Mouse (Mus musculus): ENCODE results near the gene Nthl1. TPM values are rescaled to one million over a fixed set of nuclear protein-coding genes. Genes with fewer than 3 reads are reported as not detected.

Gene Nthl1
- polyA plus RNA-seq, 1 experiment from 2014 or later, result 12.3 TPM

DNA sequence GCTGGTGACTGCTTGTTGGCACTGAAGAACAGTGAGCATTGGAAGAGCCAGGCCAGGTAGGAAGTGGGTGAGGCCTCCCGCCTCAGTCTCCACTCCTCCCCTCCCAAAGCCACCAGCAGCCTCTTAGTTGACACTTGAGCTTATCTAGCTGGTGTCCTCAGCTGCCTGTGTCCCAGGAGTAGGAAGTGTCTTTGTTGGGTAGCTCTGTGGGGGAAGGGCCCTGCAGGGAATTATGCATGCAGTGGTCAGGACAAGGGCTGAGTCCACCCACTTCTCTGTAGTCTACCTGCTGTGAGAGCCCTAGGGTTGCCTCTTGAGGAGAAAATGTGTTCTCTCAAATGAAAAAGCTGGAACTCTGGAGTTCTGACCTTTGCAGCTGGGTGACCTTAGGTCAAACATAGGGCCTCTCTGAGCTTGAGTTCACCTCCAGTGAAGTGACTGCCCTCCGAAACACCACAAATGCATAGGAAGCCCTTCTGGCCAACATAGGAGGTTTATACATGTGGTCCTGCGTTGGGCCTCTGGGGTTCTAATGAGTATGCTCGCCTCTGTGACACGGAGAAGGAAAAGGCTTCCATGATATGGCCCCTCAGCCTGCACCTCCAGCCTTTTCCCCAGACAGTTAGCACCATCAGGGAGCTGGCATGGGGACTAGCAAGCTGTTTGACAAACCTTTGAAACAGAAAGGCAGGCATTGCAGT lies 4.5 kb downstream of the Nthl1 start:
- Histone ChIP-seq H3K9ac (ENCODE audit: low read length) (no peak overlapping the region), H3K9me3 (replicated peaks; ENCODE audit: control insufficient read depth, low read length) (no peaks in the 10 kb centered on the region), H3K27ac (ENCODE audit: low read depth, low read length) (no peak overlapping the region), H3K4me2 (ENCODE audit: low read length) (no peak overlapping the region), H3K4me3 (ENCODE audit: low read depth, low read length) (no peak overlapping the region), H3K27me3 (replicated peaks; ENCODE audit: control insufficient read depth, insufficient read depth, low read length) (no peaks in the 10 kb centered on the region), H3K36me3 (ENCODE audit: control insufficient read depth, insufficient read depth, low read length) (no peaks in the 10 kb centered on the region), H3K4me1 (ENCODE audit: control insufficient read depth, insufficient read depth, low read length) (peaks cover 6% of the 10 kb centered on the region; the same call in 1 of the 2 replicates)
- DNase-seq (ENCODE audit: low spot score) (no peak), ATAC-seq (no peak)
- WGBS, result 68% methylated on average over 5 of the region's 5 CpGs

DNA sequence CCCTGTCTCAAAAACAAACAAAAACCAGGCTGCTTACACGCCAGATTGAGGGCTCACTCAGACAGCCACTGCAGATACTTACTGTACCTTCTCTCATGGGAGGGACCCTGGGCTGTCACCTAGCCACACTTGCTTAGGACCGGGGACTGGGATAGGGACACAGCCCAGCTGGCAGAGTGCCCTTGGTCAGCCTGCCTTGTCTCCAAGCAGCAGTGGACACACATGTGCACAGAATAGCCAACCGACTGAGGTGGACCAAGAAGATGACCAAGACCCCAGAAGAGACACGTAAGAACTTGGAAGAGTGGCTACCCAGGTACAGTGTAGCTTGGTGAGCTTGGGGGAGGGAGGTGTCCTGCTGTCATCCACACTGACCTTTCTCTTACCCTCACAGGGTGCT lies 5.7 kb downstream of the Nthl1 start:
- no peaks in the 10 kb centered on the region for H3K9me3 ChIP-seq (replicated peaks; ENCODE audit: control insufficient read depth, low read length)
- DNase-seq (ENCODE audit: low spot score) (no peak), ATAC-seq (no peak)
- H3K4me3 ChIP-seq (ENCODE audit: low read depth, low read length), result no peak overlapping the region
- peaks cover 1% of the 10 kb centered on the region; the same call in 1 of the 2 replicates for H3K4me1 ChIP-seq (ENCODE audit: control insufficient read depth, insufficient read depth, low read length)
- H3K4me2 ChIP-seq (ENCODE audit: low read length), result no peak overlapping the region
- H3K27ac ChIP-seq (ENCODE audit: low read depth, low read length), result no peak overlapping the region
- no peaks in the 10 kb centered on the region for H3K27me3 ChIP-seq (replicated peaks; ENCODE audit: control insufficient read depth, insufficient read depth, low read length)
- H3K9ac ChIP-seq (ENCODE audit: low read length), result no peak overlapping the region
- H3K36me3 ChIP-seq (ENCODE audit: control insufficient read depth, insufficient read depth, low read length), result no peaks in the 10 kb centered on the region
- 88% methylated on average over 4 of the region's 4 CpGs for WGBS

DNA sequence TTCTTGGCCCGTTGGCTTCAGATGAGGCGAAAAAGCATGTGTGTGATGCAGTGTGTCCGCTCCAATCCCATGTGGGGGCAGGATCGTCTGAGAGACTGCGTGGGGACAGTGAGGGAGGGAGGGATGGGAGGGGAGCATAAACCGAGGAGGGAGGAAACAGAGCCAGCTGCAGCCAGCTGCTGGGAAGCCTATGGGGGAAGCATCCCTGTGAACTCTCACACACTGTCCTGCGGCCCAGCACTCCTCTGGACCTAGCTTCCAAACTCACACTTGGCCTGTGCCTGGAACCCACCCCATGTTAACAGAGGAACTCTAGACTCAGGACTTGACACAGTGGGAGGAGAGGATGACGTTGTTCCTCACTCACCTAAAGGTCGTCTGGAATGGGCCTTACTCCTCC lies 6.4 kb downstream of the Nthl1 start:
- no peak overlapping the region for H3K9ac ChIP-seq (ENCODE audit: low read length)
- no peaks in the 10 kb centered on the region for H3K36me3 ChIP-seq (ENCODE audit: control insufficient read depth, insufficient read depth, low read length)
- 81% methylated on average over 9 of the region's 9 CpGs for WGBS
- H3K4me1 ChIP-seq (ENCODE audit: control insufficient read depth, insufficient read depth, low read length), result no peaks in the 10 kb centered on the region
- ATAC-seq (no peak), DNase-seq (ENCODE audit: low spot score) (no peak)
- no peaks in the 10 kb centered on the region for H3K27me3 ChIP-seq (replicated peaks; ENCODE audit: control insufficient read depth, insufficient read depth, low read length)
- no peak overlapping the region for H3K4me3 ChIP-seq (ENCODE audit: low read depth, low read length)
- no peaks in the 10 kb centered on the region for H3K9me3 ChIP-seq (replicated peaks; ENCODE audit: control insufficient read depth, low read length)
- no peak overlapping the region for H3K27ac ChIP-seq (ENCODE audit: low read depth, low read length)
- H3K4me2 ChIP-seq (ENCODE audit: low read length), result no peak overlapping the region

DNA sequence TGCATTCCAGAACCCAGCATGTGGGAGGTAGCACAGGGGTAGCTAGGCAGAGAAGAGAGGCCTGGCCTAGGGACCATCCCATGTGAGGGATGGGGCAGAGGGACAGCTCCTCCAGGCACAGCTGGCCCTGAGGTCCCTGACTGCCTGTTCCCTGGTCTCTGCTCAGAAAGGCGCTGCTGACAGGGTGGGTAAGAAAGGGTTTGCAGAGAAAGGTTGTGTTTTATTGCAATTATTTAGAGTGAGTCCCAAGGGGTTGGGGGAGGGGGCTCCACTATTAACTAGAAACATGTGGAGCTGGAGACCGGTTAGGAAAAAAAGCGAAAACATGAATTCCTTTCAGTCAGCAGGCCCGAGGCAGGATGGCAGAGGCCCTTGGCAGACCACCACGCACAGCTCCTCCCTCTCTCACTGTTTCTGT lies 7.1 kb downstream of the Nthl1 start:
- H3K27me3 ChIP-seq (replicated peaks; ENCODE audit: control insufficient read depth, insufficient read depth, low read length), result no peaks in the 10 kb centered on the region
- H3K27ac ChIP-seq (ENCODE audit: low read depth, low read length), result no peak overlapping the region
- DNase-seq (ENCODE audit: low spot score), result no peak

DNA sequence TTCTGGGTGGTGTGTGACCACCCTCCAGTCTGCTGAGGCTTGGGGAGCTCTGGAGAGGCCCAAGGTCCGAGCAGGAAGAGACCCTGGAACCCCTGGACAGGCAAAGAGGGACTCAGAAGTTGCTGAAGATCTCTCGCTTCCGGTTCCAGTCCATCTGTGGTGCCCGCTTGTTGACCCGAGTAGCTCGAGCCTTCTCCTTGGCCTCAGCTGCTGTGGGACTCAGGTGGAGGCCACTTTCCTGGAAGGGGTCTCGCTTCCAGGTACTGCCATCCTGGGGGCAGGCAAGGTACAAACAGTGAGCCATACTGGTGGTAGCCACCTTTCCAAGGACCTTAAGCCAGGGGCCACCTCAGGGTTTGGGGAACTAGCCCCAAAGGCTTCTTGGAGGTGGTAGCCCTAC lies 7.6 kb downstream of the Nthl1 start:
- no peaks in the 10 kb centered on the region for H3K4me1 ChIP-seq (ENCODE audit: control insufficient read depth, insufficient read depth, low read length)
- H3K4me2 ChIP-seq (ENCODE audit: low read length), result no peak overlapping the region
- H3K4me3 ChIP-seq (ENCODE audit: low read depth, low read length), result no peak overlapping the region
- no peaks in the 10 kb centered on the region for H3K36me3 ChIP-seq (ENCODE audit: control insufficient read depth, insufficient read depth, low read length)
- H3K9me3 ChIP-seq (replicated peaks; ENCODE audit: control insufficient read depth, low read length), result no peaks in the 10 kb centered on the region
- ATAC-seq (no peak), DNase-seq (ENCODE audit: low spot score) (no peak)
- WGBS, result 88% methylated on average over 7 of the region's 7 CpGs
- H3K27me3 ChIP-seq (replicated peaks; ENCODE audit: control insufficient read depth, insufficient read depth, low read length), result no peaks in the 10 kb centered on the region
- H3K9ac ChIP-seq (ENCODE audit: low read length), result no peak overlapping the region
- no peak overlapping the region for H3K27ac ChIP-seq (ENCODE audit: low read depth, low read length)

More for the DNA sequence above, 7.1 kb downstream of the Nthl1 start:
- Histone ChIP-seq H3K4me2 (ENCODE audit: low read length) (no peak overlapping the region), H3K36me3 (ENCODE audit: control insufficient read depth, insufficient read depth, low read length) (no peaks in the 10 kb centered on the region), H3K4me3 (ENCODE audit: low read depth, low read length) (no peak overlapping the region), H3K9ac (ENCODE audit: low read length) (0 out of 2 replicates have a peak overlapping the region, but pooled peaks have one; percentile 8), H3K4me1 (ENCODE audit: control insufficient read depth, insufficient read depth, low read length) (no peaks in the 10 kb centered on the region), H3K9me3 (replicated peaks; ENCODE audit: control insufficient read depth, low read length) (no peaks in the 10 kb centered on the region)
- ATAC-seq, result no peak
- WGBS, result 90% methylated on average over 5 of the region's 5 CpGs

DNA sequence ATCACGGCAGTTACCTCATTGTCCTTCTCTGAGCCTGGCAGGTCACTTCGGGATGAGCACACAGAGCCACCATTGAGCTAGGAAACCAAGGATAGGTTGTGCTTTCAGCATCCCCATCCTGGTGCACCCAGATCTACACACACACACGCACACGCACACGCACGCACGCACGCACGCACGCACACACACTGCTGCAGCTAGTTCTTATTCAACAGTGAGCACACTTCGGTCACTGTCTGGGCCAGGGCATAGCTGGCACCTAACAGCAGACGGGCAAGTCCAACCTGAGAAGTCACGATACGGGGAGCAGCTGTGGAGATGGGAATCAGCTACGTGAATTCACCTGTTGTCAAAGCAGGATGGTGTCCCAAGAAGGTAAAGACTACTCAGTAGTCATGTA lies 8.1 kb downstream of the Nthl1 start:
- Histone ChIP-seq H3K9me3 (replicated peaks; ENCODE audit: control insufficient read depth, low read length) (no peaks in the 10 kb centered on the region), H3K36me3 (ENCODE audit: control insufficient read depth, insufficient read depth, low read length) (no peaks in the 10 kb centered on the region), H3K27me3 (replicated peaks; ENCODE audit: control insufficient read depth, insufficient read depth, low read length) (no peaks in the 10 kb centered on the region), H3K4me2 (ENCODE audit: low read length) (no peak overlapping the region), H3K9ac (ENCODE audit: low read length) (no peak overlapping the region), H3K27ac (ENCODE audit: low read depth, low read length) (no peak overlapping the region), H3K4me1 (ENCODE audit: control insufficient read depth, insufficient read depth, low read length) (no peaks in the 10 kb centered on the region), H3K4me3 (ENCODE audit: low read depth, low read length) (no peak overlapping the region)
- 93% methylated on average over 15 of the region's 15 CpGs for whole genome bisulfite sequencing
- DNase-seq (ENCODE audit: low spot score) (no peak), ATAC-seq (no peak)

DNA sequence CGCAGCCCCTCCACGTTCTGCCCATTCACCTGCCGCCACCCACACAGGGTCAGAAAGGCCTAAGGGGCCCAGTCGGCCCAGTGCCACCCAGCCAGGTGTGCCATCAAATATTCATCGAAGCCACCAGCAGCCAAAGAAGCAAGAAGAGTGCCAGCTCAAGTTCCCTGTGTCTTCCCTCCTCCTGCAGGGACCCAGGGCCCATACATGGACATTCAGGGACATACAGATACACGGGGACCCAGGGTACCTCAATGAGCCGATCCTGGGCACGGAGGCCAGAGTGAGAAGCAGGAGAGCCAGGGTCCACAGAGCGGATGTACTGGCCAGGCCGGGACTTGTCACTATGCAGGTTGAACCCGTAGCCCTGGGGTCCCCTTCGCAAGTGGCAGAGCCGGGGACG lies 9.5 kb downstream of the Nthl1 start:
- Histone ChIP-seq H3K36me3 (ENCODE audit: control insufficient read depth, insufficient read depth, low read length) (no peaks in the 10 kb centered on the region), H3K27me3 (replicated peaks; ENCODE audit: control insufficient read depth, insufficient read depth, low read length) (no peaks in the 10 kb centered on the region), H3K27ac (ENCODE audit: low read depth, low read length) (no peak overlapping the region), H3K9ac (ENCODE audit: low read length) (no peak overlapping the region), H3K4me3 (ENCODE audit: low read depth, low read length) (no peak overlapping the region), H3K9me3 (replicated peaks; ENCODE audit: control insufficient read depth, low read length) (no peaks in the 10 kb centered on the region), H3K4me2 (ENCODE audit: low read length) (no peak overlapping the region), H3K4me1 (ENCODE audit: control insufficient read depth, insufficient read depth, low read length) (no peaks in the 10 kb centered on the region)
- WGBS, result 92% methylated on average over 14 of the region's 14 CpGs
- DNase-seq (ENCODE audit: low spot score), result no peak
- no peak for ATAC-seq

DNA sequence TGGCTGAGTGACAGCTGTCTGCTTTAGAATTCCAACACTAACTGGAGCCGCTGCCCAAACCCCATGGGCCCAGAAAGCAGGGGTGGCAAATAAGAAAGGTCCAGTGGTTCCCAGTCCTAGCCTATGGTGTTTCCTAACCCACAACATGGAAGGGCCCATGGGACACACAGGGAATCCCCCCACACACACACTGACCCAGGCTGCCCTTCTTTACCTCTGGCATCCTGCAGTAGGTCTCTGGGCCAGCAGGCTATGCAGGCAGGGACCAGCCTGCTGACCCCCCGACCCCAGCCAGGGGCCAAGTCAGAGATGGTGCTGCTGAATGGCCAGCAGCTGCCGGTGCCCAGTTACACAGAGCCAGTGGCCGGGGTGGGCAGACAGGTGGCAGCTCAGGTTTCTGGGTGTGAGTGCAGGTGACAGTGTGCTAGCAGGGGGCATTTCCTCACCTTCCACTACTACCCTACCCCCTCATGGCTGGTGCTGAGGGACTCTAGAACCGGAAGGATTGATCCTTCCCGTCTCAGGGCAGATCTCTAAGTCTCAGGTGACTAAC lies 10.4 kb downstream of the Nthl1 start:
- Histone ChIP-seq H3K27me3 (replicated peaks; ENCODE audit: control insufficient read depth, insufficient read depth, low read length) (no peaks in the 10 kb centered on the region), H3K36me3 (ENCODE audit: control insufficient read depth, insufficient read depth, low read length) (no peaks in the 10 kb centered on the region), H3K4me2 (ENCODE audit: low read length) (no peak overlapping the region), H3K4me3 (ENCODE audit: low read depth, low read length) (no peak overlapping the region), H3K27ac (ENCODE audit: low read depth, low read length) (no peak overlapping the region), H3K9me3 (replicated peaks; ENCODE audit: control insufficient read depth, low read length) (no peaks in the 10 kb centered on the region), H3K9ac (ENCODE audit: low read length) (no peak overlapping the region), H3K4me1 (ENCODE audit: control insufficient read depth, insufficient read depth, low read length) (no peaks in the 10 kb centered on the region)
- DNase-seq (ENCODE audit: low spot score) (no peak), ATAC-seq (no peak)
- 78% methylated on average over 6 of the region's 6 CpGs for WGBS

DNA sequence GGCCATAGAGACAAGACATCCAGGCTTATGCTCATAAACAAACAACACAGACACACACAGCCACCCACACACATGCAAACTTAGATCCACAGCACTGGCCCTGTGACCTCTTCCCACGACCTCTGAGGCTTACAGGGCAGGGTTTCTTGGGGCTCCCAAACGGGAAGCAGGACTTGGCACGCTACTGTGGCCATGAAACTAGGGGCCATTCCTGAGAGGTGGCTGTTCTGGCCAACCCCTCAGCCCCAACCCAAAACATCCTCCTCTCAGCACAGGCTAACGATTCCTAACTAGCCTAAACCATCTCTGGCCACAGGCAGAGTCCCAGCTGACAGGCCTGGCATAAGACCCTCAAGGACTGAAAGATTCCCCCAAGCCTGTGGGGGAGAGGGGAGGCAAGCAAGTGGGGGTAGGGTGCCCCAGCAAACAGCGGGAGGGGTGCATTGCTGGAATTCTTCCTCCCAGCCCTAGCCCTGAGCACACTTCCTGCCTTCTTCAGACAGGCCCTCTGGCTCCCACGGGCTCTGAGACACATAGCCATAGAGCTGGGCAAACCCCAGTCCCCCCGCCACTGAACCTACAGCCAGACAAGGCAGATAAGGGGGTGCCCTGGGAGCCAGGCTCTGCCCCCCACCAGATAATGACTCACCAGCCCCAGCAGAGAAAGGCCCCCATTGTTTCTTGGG lies 11.7 kb downstream of the Nthl1 start:
- Histone ChIP-seq H3K27ac (ENCODE audit: low read depth, low read length) (peak overlapping the region; percentile 14; the same call in 1 of the 2 replicates), H3K9me3 (replicated peaks; ENCODE audit: control insufficient read depth, low read length) (no peaks in the 10 kb centered on the region), H3K4me1 (ENCODE audit: control insufficient read depth, insufficient read depth, low read length) (no peaks in the 10 kb centered on the region), H3K4me3 (ENCODE audit: low read depth, low read length) (no peak overlapping the region), H3K27me3 (replicated peaks; ENCODE audit: control insufficient read depth, insufficient read depth, low read length) (no peaks in the 10 kb centered on the region), H3K4me2 (ENCODE audit: low read length) (no peak overlapping the region), H3K36me3 (ENCODE audit: control insufficient read depth, insufficient read depth, low read length) (no peaks in the 10 kb centered on the region), H3K9ac (ENCODE audit: low read length) (no peak overlapping the region)
- DNase-seq (ENCODE audit: low spot score) (no peak), ATAC-seq (no peak)
- 63% methylated on average over 7 of the region's 7 CpGs for WGBS
